Mouse (Mus musculus) embryonic facial prominence, embryonic 12.5 days (tissue): ENCODE data around the gene Vps29. TPM values are rescaled to one million over a fixed set of nuclear protein-coding genes. Genes with fewer than 3 reads are reported as not detected.

Source experiments
- ATAC-seq: fragments of 200-750 bp; cut with Nextera tagmentation; 2 replicates; pipeline ENCODE4 v1.8.0; 2017; ENCODE audit not compliant: insufficient number of reproducible peaks, insufficient read depth, low FRiP score, low TSS enrichment
- H3K27ac ChIP-seq: fragments of 300-500 bp; sonication (generic); 2 replicates; pipeline ENCODE4 v1.5.1; 2016; ENCODE audit warnings: mild to moderate bottlenecking
- H3K27me3 ChIP-seq: fragments of 300-500 bp; sonication (generic); 2 replicates; pipeline ENCODE4 v1.6.1; 2016; ENCODE audit warnings: mild to moderate bottlenecking, moderate library complexity
- H3K36me3 ChIP-seq: fragments of 300-500 bp; sonication (generic); 2 replicates; pipeline ENCODE4 v1.6.1; 2016; ENCODE audit warnings: mild to moderate bottlenecking
- H3K4me1 ChIP-seq: fragments of 300-500 bp; sonication (generic); 2 replicates; pipeline ENCODE4 v1.6.1; 2016
- H3K4me2 ChIP-seq: fragments of 300-500 bp; sonication (generic); replicated peaks from 2 replicates; pipeline ENCODE4 v1.6.1; 2016; ENCODE audit warnings: mild to moderate bottlenecking, moderate library complexity
- H3K4me3 ChIP-seq: fragments of 300-500 bp; sonication (generic); 2 replicates; pipeline ENCODE4 v1.5.1; 2016; ENCODE audit warnings: mild to moderate bottlenecking
- H3K9ac ChIP-seq: fragments of 300-500 bp; sonication (generic); 2 replicates; pipeline ENCODE4 v1.6.1; 2016; ENCODE audit warnings: mild to moderate bottlenecking, moderate library complexity
- H3K9me3 ChIP-seq: fragments of 300-500 bp; sonication (generic); 2 replicates; pipeline ENCODE4 v1.6.1; 2016; ENCODE audit warnings: mild to moderate bottlenecking, moderate library complexity
- WGBS: fragments of 180-500 bp; shearing (Covaris S2); methylation state at CpG from one replicate; pipeline ENCODE4 v1.1.7; 2016; 5-methylcytosine and 5-hydroxymethylcytosine counted together
- polyA plus RNA-seq: library from polyadenylated mRNA; unstranded; fragments of >200 nt; fragmentation: Nextera tagmentation; extraction: Ambion mirVana; gene quantifications from 2 replicates; pipeline ENCODE4 v1.2.1, GENCODE M21; 2016

The Vps29 gene
- polyA plus RNA-seq: 178 and 183 TPM in 2 replicates

DNA sequence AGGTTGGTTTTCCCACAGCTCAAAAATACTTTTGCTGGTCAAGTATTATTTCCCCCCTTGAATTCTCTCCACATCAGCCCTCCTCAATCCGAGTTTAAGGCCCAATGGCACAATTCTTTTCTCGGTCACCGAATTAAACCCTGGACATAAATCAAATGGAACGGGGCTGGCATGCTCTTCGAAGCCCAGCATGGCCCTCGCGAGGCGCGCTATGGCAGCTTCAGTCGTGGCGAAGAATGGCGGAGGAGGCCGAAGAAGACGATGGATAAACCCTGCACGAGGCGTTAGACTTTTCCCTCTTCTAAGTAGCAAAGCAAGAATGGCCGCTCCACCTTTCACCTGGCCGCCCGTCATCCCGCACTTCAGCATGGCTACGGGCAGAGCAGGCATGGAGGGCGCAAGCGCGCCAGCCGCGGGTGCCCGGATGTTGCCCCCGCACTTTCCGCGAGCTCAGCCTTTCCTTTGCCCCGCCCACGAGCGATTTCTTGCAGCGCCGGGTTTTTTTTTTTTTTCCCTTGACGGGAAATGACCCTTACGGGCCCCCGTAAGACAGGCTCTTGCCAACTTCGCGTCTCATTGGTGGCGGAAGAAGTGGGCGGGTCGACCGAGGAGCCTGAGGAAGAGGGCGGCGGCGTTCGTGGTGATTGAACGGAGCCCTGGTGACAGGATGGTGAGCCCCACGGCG, at the start of gene Vps29, which contains the start of gene Rad9b:
TSS of gene Vps29 (plus strand) at position 563 of the 685 bp plus-strand sequence.
TSS of gene Rad9b (minus strand) at position 427 of the 685 bp plus-strand sequence.
- WGBS: 2% methylated on average over 51 of the region's 51 CpGs
- H3K9ac ChIP-seq: peak within 1 kb of the TSS; percentile 75
- no peaks in the 10 kb centered on the region for H3K9me3 ChIP-seq
- no peaks in the 10 kb centered on the region for H3K4me1 ChIP-seq
- H3K4me2 ChIP-seq: peak within 1 kb of the TSS; percentile 70
- H3K36me3 ChIP-seq: peaks cover 10% of the 10 kb centered on the region; the same call in 1 of the 2 replicates
- peak; percentile 86 for ATAC-seq
- H3K27me3 ChIP-seq: no peaks in the 10 kb centered on the region
- peak within 1 kb of the TSS; percentile 37 for H3K27ac ChIP-seq
- peak within 1 kb of the TSS; percentile 85 for H3K4me3 ChIP-seq

DNA sequence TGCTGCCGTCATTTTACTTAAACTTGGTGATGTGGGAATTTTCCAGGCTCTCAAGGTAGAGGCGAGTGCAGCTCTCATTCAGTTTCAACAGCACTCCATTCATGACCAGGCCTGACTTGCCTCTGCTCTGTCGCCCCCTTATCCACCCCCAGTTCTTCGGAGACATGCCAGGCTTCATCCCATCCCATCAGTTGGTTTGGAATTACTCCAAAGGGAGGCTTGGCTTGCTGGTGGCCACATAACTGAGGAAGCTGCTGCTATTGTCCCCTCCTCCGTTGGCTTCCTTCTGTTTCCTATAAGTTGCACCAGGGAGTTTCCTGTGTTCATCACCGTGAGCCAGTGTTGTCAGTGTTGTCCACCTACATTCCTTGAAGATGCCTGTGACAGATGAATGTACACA, 49.6 kb upstream of the Vps29 start:
- H3K27me3 ChIP-seq: no peaks in the 10 kb centered on the region
- 0 out of 2 replicates have a peak overlapping the region, but pooled peaks have one; percentile 19 for H3K27ac ChIP-seq
- 80% methylated on average over 6 of the region's 6 CpGs for WGBS
- H3K4me2 ChIP-seq: no peak overlapping the region
- no peak overlapping the region for H3K4me3 ChIP-seq
- ATAC-seq: no peak
- H3K36me3 ChIP-seq: no peaks in the 10 kb centered on the region
- no peaks in the 10 kb centered on the region for H3K9me3 ChIP-seq
- no peak overlapping the region for H3K9ac ChIP-seq
- peaks cover 33% of the 10 kb centered on the region for H3K4me1 ChIP-seq

DNA sequence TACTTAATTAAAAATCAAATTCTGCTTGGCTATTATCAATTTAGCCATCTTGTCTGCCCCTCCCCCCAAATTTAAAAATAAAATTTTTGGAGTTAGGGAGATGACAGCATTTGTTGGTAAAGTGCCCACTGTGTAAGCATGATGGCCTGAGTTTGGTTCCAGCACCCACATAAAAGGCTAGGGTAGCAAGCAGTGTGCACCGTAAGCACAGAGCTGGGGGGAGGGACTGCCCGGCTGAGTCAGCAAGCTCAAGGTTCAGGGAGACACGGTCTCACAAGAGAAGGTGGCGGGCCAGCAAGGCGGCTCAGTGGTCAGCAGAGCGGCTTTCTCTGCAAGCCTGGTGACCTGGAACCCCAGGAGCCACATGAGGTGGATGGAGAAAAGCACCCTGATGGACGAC, 48.7 kb upstream of the Vps29 start:
- no peaks in the 10 kb centered on the region for H3K9me3 ChIP-seq
- no peak overlapping the region for H3K9ac ChIP-seq
- 86% methylated on average over 7 of the region's 7 CpGs for WGBS
- H3K27ac ChIP-seq: no peak overlapping the region
- H3K4me3 ChIP-seq: no peak overlapping the region
- H3K36me3 ChIP-seq: no peaks in the 10 kb centered on the region
- H3K27me3 ChIP-seq: no peaks in the 10 kb centered on the region
- peaks cover 30% of the 10 kb centered on the region for H3K4me1 ChIP-seq
- no peak overlapping the region for H3K4me2 ChIP-seq
- no peak for ATAC-seq

DNA sequence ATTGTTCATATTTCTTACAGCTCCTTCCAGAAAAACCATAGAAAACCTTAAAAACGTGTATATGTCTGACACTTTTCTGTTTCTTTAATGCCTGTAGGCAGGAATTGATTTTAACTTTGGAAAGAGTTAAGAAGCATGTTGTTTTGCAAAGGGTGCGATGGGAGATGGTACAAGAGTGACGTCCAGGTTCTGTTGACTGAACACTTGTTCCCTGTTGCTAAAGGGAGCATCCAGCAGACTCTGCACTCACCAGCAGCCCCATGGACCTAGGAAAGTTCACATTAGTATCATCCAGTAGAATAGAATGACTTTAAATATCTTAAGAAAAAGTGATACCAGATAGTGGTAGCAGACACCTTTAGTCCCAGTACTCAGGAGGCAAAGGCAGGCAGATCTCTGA, 47.6 kb upstream of the Vps29 start:
- no peak overlapping the region for H3K4me3 ChIP-seq
- no peak overlapping the region for H3K4me2 ChIP-seq
- H3K4me1 ChIP-seq: peaks cover 30% of the 10 kb centered on the region
- no peaks in the 10 kb centered on the region for H3K9me3 ChIP-seq
- H3K27me3 ChIP-seq: no peaks in the 10 kb centered on the region
- 81% methylated on average over 3 of the region's 3 CpGs for WGBS
- H3K36me3 ChIP-seq: peaks cover 4% of the 10 kb centered on the region; the same call in 1 of the 2 replicates
- H3K9ac ChIP-seq: no peak overlapping the region
- H3K27ac ChIP-seq: no peak overlapping the region
- ATAC-seq: no peak

DNA sequence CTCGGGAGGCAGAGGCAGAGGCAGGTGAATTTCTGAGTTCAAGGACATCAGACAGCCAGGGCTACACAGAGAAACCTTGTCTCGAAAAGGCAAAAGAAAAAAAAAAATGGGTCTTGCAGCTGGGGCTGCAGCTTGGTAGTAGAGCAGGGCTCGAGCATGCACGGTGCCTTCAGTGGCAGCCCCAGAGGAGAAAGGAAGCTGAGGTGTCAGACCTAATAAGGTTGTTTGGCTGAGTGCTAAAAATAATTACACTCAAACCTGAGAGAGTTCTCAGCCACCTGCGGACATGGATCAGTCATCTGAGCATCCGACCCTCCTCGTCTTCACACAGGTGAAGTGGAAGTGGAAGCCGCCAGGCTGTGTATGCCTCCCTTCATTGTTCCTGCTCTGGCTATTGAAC, 43.5 kb upstream of the Vps29 start:
- WGBS: 85% methylated on average over 8 of the region's 8 CpGs
- no peak for ATAC-seq
- Histone ChIP-seq H3K9me3 (no peaks in the 10 kb centered on the region), H3K27me3 (no peaks in the 10 kb centered on the region), H3K9ac (no peak overlapping the region), H3K27ac (no peak overlapping the region; the same call in 1 of the 2 replicates), H3K4me3 (no peak overlapping the region), H3K4me2 (no peak overlapping the region), H3K36me3 (peaks cover 23% of the 10 kb centered on the region), H3K4me1 (0 out of 2 replicates have a peak, but pooled peaks cover 6% of the 10 kb centered on the region)

DNA sequence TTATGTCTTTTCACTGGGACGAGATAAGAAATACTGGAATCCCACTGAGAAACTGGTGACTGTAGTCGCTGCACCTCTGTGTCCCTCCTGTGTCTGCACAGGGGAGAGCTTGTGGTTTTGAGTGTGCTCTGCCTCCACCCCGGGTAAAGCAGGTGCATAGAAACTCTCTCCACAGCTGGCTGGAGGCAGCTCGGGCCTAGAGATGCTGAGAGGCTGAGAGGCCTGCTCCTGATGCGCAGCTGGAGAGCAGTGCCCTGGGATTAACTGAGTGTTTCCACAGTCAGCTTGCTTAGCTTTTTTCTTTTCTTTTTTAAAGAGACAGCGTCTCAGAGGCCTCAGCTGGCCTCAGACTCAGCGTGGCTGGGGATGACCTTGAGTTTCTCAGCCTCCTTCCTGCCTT, 42.5 kb upstream of the Vps29 start:
- Histone ChIP-seq H3K27ac (no peak overlapping the region), H3K27me3 (no peaks in the 10 kb centered on the region), H3K4me1 (0 out of 2 replicates have a peak, but pooled peaks cover 6% of the 10 kb centered on the region), H3K4me2 (no peak overlapping the region), H3K9me3 (no peaks in the 10 kb centered on the region), H3K9ac (no peak overlapping the region), H3K4me3 (no peak overlapping the region), H3K36me3 (peaks cover 25% of the 10 kb centered on the region)
- WGBS: 71% methylated on average over 7 of the region's 7 CpGs
- ATAC-seq: no peak

DNA sequence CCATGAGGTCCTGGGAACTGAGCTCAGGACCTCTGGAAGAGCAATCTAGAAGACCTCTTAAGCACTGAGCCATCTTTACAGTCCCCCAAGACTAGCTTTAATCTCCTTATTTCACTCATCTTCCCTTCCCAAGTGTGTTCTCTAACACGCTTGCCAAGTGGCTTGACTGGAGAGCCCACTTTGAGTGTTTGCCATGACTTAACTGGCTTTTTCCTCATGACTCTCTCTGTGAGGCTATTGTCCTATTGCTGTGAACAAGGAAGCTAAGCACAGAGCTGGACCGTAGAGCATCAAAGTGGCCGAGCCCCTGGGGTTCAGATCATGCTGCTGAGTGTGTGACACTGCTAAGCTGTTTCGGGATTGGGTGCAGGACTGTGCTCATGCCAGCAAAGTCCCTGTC, 41.8 kb upstream of the Vps29 start:
- peaks cover 28% of the 10 kb centered on the region for H3K36me3 ChIP-seq
- no peak for ATAC-seq

DNA sequence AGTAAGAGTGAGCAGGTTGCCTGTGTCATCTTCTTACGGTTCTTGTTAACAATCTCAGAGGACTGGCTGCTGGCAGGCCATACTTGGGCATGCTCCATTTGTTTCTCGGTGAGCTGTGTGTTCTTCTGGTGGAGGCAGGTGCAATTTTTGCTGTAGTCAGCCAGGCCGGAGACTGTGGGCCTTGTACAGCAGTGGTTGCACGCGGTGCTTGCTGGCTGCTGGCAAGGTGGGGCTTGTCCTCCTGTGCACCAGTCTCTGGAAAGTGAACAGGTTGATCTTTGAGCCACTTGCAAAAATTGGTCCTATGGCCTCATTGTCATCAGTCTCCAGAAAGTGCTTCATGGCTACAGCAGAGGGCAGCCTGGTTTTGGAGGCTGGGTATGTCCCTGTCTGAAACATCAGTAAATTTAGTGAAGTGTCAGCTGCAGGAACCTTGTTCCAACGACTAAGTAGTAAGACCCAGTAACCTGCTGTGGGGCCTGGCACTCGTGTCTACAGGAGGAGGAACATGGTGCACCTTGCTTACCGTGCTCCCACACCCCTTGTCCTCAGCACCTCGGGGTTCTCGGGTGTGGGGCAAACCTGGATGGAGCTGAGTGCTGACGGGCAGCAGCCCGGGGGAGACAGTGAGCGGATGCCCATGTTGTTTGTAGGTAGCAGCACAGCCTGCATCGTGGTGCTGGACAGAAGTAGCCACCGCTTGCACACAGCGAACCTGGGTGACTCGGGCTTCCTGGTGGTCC, 41.1 kb upstream of the Vps29 start:
- H3K36me3 ChIP-seq: peaks cover 36% of the 10 kb centered on the region
- H3K4me2 ChIP-seq: no peak overlapping the region
- no peak overlapping the region for H3K4me3 ChIP-seq
- no peaks in the 10 kb centered on the region for H3K27me3 ChIP-seq
- H3K9me3 ChIP-seq: no peaks in the 10 kb centered on the region
- no peak overlapping the region for H3K9ac ChIP-seq
- ATAC-seq: no peak
- 93% methylated on average over 17 of the region's 17 CpGs for WGBS
- H3K4me1 ChIP-seq: 0 out of 2 replicates have a peak, but pooled peaks cover 6% of the 10 kb centered on the region
- no peak overlapping the region for H3K27ac ChIP-seq

More for the DNA sequence above, 41.8 kb upstream of the Vps29 start:
- Histone ChIP-seq H3K27ac (no peak overlapping the region), H3K4me1 (0 out of 2 replicates have a peak, but pooled peaks cover 6% of the 10 kb centered on the region), H3K9ac (no peak overlapping the region), H3K4me3 (no peak overlapping the region), H3K9me3 (no peaks in the 10 kb centered on the region), H3K4me2 (no peak overlapping the region), H3K27me3 (no peaks in the 10 kb centered on the region)
- 95% methylated on average over 4 of the region's 4 CpGs for WGBS

DNA sequence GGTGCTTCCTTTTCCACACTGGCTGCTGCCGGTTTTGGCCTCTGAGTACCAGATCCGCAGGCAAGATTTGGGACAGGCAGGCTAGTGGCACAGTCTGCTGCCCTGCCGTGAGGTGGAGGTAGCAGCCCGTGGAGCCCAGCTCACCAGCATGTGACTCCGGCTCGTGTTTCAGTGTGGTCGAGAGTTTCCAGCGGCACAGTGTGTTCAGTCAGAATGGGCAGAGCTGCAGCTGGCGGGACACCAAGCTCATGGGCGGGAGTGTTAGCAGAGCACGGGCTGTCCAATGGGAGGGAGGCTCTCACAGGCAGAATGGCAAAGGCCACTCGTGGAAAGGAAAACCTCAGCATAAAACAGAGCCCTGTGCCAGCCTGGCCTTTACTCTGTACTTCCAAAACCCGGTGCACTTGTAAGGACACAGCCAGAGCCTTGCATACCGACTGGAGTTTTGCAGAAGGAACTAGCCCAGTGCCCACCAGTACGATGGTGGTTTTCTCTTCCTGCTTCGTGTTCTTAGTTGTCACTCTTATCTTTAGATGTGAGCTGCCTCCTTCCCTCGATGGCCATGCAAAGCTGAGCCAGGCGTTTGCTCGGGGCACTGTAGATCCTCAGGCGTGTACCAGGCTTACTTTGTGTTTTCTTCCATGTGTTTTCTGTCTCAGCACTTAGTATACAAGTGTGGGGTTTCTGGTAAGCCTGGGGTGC, 39.1 kb upstream of the Vps29 start:
- Histone ChIP-seq H3K4me3 (no peak overlapping the region), H3K9me3 (no peaks in the 10 kb centered on the region), H3K9ac (no peak overlapping the region), H3K27me3 (no peaks in the 10 kb centered on the region), H3K27ac (no peak overlapping the region), H3K36me3 (peaks cover 46% of the 10 kb centered on the region), H3K4me1 (0 out of 2 replicates have a peak, but pooled peaks cover 6% of the 10 kb centered on the region), H3K4me2 (no peak overlapping the region)
- peak; percentile 79 for ATAC-seq
- WGBS: 63% methylated on average over 20 of the region's 20 CpGs

DNA sequence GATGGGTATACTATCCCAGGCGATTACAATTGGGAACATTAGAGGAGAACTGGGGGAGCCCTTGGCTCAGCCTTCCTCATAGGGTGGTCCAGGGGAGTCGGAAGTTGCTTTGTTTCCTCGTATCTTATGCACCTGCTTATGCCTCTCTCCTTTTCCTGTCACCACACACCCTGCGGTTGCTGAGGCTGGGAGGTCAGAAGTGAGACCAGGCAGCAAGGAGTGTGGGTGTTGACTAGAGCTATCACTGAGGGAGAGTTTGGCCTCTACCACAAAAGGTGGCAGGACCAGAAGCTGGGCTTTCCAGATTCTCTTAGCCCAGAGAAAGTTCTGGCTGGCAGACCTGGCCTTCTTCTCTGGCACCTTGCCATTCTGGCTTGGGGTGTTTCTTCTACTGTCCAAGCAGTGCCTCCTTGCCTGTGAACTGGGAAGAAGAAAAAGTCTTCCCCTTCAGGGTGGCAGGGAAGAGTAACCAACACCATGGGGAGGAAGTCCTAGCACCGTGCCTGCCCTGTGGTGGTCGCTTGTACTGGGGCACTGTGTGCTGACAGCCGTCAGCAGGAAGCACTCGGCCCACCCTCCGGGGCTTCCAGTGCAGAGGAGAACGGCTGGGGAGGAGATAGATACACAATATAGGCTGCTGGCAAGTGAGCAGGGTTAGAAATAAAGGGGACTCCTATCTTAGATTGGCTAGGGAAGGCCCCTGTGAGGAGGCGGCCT, 36.7 kb upstream of the Vps29 start:
- WGBS: 79% methylated on average over 11 of the region's 11 CpGs
- Histone ChIP-seq H3K4me1 (0 out of 2 replicates have a peak, but pooled peaks cover 6% of the 10 kb centered on the region), H3K4me3 (no peak overlapping the region), H3K36me3 (peaks cover 50% of the 10 kb centered on the region), H3K27ac (no peak overlapping the region), H3K27me3 (no peaks in the 10 kb centered on the region), H3K9ac (no peak overlapping the region), H3K4me2 (no peak overlapping the region), H3K9me3 (no peaks in the 10 kb centered on the region)
- ATAC-seq: no peak

DNA sequence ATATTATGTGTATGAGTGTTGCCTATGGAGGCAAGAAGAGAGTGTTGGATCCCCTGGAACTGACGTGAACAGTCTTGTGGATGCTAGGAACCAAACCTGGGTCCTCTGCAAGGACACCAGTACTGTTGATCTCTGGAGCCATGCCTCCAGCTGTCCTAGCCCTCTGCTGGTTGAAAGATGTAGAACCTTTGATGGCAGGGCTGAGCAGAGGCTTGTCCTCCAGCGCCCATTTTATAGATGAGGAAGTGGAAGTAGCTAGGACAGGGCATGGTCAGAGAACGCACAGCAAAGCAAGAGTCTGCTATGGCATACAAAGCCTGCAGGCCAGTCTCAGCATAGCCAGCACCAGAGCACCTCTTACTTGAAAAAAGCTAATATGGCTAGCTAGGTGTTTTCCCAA, 36.1 kb upstream of the Vps29 start:
- no peak for ATAC-seq
- 0 out of 2 replicates have a peak, but pooled peaks cover 6% of the 10 kb centered on the region for H3K4me1 ChIP-seq
- peaks cover 48% of the 10 kb centered on the region for H3K36me3 ChIP-seq
- H3K27ac ChIP-seq: no peak overlapping the region
- H3K9me3 ChIP-seq: no peaks in the 10 kb centered on the region
- 76% methylated on average over 3 of the region's 3 CpGs for WGBS
- no peak overlapping the region for H3K9ac ChIP-seq
- no peak overlapping the region for H3K4me3 ChIP-seq
- H3K27me3 ChIP-seq: no peaks in the 10 kb centered on the region
- H3K4me2 ChIP-seq: no peak overlapping the region
